Mouse (Mus musculus): ENCODE results near the gene Foxm1.
"Not testable (repeated sequence)": the region's sequence is repeated elsewhere in the genome, so short reads cannot be mapped to it uniquely, and the experiment has no call there.

Gene Foxm1

GRCm38 (mm10) chr6:128376371-128377085 lies 13.8 kb downstream of the Foxm1 start:
- DNase-seq (ENCODE audit: low read depth), result no peak

DNA sequence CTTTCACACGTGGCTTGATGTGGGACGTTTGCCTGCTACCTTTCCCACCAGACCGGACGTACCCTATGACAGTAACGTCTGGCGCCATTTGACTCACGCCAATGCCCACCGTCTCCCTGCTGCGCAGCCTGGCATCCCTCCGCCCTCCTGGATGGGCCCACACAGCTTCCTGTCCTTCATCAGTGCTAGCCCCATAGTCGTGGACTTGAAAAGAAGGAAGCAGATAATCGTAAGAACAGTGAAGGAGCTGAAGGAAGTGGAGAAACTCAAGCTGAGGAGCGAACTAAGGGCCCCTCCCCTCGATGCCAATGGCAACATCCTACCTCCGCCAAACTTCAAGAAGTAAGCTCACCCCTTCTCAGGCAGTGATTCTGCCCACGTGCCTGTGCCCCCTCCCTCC lies 16.9 kb downstream of the Foxm1 start:
- DNase-seq (ENCODE audit: low read depth), result no peak

DNA sequence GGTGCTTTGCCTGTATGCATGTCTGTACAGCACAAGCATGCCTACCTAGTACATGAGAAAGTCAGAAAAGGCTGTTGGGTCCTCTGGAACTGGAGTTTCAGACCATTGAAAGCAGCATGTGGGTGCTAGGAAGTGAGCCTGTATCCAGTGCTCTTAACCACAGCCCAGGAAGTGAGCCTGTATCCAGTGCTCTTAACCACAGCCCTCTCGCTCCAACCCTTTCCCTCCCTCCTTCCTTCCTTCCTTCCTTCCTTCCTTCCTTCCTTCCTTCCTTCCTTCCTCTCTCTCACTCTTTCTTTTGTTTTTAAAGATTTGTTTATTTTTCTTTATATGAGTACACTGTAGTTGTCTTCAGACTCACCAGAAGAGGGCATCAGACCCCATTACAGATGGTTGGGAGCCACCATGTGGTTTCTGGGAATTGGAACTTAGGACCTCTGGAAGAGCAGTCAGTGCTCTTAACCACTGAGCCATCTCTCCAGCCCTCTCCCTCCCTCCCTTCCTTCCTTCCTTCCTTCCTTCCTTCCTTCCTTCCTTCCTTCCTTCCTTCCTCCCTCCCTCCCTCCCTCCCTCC lies 17.9 kb downstream of the Foxm1 start:
- DNase-seq (ENCODE audit: low read depth), result not testable (repeated sequence)

GRCm38 (mm10) chr6:128381254-128381653 lies 18.5 kb downstream of the Foxm1 start:
- DNase-seq (ENCODE audit: low read depth), result no peak

DNA sequence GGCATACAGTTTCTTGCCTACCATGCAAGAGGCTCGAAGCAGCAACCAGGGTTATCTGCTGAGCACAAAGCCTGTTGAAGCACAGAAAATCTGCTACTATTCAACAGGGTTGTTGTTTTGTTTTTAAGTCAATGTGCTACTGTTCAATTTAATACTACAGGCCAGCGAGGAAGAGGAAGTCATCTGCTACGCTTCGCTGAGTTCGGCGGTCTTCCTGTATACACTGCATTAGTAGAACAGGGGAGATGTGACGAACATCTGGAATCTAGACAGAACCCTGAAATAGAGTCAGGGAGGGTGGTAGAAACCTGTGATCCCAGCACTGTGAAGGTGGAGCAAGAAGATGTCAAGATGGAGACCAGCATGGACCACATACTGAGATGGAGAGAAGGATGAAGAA lies 21.0 kb downstream of the Foxm1 start:
- DNase-seq (ENCODE audit: low read depth), result no peak

GRCm38 (mm10) chr6:128385026-128385425 lies 22.3 kb downstream of the Foxm1 start:
- DNase-seq (ENCODE audit: low read depth), result no peak

GRCm38 (mm10) chr6:128389185-128389584 lies 26.4 kb downstream of the Foxm1 start:
- DNase-seq (ENCODE audit: low read depth), result no peak

DNA sequence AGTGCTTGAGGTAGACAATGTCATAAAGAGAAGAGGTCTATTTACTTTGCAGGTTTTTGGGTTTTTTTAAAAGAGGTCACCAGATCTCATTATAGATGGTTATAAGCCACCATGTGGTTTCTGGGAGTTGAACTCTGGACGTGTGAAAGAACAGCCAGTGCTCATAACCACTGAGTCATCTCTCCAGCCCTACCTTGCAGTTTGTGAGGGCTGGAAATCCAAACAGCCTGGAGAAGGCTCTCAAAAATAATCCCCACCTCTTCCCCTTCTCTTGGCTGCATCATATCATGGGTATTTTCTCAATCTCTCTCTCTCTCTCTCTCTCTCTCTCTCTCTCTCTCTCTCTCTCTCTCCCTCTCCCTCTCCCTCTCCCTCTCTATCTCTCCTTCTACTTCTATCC lies 27.9 kb downstream of the Foxm1 start:
- no peak for DNase-seq (ENCODE audit: low read depth)

DNA sequence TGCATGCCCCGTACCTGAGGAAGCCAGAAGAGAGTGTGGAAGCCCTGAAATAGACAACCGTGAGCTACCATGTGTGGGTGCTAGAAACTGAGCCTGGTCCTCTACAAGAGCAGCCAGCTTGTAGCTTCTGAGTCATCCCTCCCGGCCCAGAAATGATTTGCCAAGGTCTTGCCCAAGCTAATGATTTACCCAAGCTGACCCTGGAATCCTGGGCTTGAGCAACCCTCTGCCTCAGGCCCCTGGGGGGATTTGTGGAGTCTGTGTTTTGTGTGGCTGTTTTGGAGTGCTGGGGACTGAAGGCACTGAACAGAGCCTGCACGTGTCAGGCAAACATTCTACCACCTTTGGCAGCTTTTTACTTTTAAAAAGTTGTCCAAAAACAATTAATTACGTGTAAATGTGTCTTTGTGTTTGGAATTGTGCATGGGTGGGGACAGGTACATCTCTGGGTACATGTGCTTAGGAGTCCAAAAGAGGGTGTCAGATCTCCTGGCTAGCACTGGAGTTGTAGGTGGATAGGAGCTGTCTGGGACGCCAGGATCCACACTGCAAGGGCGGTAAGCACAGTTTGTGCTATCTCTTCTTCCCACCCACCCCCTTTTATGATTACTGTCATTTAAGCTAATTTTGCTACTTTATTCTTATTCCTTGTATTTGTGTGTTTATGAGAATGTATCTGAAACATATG lies 35.0 kb downstream of the Foxm1 start:
- no peak for DNase-seq (ENCODE audit: low read depth)

- DNase-seq (ENCODE audit: low read depth), result no peak
Measured at GRCm38 (mm10) chr6:128398996-128399395, 36.2 kb downstream of the Foxm1 start, which contains the start of gene Nrip2. TSS of gene Nrip2 (plus strand) at chr6:128399296.

GRCm38 (mm10) chr6:128399421-128400185 lies 36.8 kb downstream of the Foxm1 start:
- DNase-seq (ENCODE audit: low read depth), result no peak

GRCm38 (mm10) chr6:128404708-128405107 lies 41.9 kb downstream of the Foxm1 start:
- no peak for DNase-seq (ENCODE audit: low read depth)

GRCm38 (mm10) chr6:128408544-128409125 lies 45.9 kb downstream of the Foxm1 start:
- no peak for DNase-seq (ENCODE audit: low read depth)

DNA sequence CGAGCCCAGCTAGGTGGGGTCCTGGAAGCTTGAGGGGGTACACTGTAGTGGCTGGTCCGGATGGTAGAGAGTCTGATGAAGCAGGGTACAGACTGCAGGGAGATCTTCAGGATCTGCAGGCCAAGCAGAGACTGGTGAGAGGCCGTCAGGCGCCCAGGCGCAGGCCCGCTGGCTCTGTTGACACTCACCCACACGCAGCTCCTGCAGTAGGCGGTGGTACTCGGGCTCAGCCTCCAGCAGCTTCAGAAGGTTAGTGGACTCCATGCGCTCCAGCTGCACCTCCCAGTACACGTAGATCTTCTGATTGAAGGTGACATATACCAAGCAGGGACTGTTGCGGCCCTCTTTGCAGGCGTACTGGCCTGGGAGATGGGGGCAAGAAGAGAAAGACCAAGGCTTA lies 47.5 kb downstream of the Foxm1 start:
- DNase-seq (ENCODE audit: low read depth), result no peak

DNA sequence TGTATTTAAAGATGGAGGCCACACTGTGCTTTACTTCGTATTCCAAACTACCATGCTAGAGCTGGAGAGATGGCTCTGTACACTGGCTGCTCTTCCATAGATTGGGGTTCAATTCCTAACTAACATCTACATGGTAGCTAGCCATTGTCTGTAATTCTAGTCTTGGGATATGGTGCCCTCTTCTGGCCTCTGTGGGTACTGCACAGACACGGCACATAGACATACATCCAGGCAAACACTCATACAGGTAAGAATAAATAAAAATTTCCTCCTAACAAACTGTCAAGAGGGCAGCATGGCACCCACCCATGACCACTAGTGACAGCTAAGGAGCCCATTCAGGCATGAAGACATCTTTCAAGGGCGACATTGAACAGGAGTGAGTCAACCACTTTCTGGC lies 48.3 kb downstream of the Foxm1 start:
- DNase-seq (ENCODE audit: low read depth), result peak; percentile 59

DNA sequence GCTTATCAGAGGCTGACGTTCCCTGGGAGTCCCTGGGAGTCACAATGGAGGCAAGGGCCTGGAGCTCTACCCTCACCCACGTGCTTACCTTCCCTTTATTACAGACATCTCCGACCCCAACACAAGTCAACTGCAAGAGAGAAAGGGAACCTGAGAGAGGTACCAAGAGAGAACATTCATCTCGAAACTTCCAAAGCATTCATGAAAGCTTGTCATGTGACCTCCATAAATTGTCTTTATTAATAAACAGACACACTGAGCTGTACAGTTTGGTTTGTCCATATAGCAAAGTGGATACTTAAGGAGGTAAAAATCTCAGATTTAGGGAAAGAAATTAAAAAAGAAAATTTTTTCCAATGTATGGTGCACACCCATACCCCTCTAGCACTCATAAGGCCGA lies 53.4 kb downstream of the Foxm1 start:
- DNase-seq (ENCODE audit: low read depth), result no peak

GRCm38 (mm10) chr6:128418076-128418475 lies 55.3 kb downstream of the Foxm1 start:
- no peak for DNase-seq (ENCODE audit: low read depth)

- no peak for DNase-seq (ENCODE audit: low read depth)
Measured at GRCm38 (mm10) chr6:128421036-128421435, 58.3 kb downstream of the Foxm1 start.

GRCm38 (mm10) chr6:128421480-128421879 lies 58.7 kb downstream of the Foxm1 start:
- DNase-seq (ENCODE audit: low read depth), result no peak

DNA sequence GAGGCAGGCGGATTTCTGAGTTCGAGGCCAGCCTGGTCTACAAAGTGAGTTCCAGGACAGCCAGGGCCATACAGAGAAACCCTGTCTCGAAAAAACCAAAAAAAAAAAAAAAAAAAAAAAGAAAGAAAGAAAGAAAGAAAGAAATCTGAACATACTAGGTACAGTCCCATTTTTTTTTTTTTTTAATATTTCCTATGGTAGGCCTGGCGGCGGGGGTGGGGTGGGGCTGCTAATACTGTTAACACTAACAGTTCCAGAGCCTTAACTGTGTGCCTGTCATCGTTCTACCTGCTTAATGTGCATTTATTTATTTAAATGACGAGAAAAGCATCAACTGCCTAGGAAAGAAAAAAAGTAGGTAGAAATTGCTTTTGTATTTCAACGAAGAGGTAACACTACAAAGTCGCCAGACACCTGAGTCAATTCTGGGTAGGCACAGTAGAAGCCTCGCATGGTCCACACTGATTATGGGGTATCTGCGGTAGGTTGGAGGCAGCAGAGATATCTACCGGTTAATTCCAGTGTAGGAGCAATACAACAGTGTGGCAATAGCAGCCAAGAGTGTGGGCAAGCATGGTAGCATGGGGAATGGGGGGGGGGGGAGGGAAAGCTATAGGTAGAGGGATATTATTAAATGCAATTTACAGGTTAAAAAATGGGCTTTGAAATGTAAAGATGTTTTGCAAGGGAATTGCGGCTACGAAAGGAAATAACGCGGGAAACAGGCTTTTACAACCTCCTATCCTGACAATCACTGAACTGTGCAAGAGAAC lies 60.9 kb downstream of the Foxm1 start:
- DNase-seq (ENCODE audit: low read depth), result peak; percentile 13

DNA sequence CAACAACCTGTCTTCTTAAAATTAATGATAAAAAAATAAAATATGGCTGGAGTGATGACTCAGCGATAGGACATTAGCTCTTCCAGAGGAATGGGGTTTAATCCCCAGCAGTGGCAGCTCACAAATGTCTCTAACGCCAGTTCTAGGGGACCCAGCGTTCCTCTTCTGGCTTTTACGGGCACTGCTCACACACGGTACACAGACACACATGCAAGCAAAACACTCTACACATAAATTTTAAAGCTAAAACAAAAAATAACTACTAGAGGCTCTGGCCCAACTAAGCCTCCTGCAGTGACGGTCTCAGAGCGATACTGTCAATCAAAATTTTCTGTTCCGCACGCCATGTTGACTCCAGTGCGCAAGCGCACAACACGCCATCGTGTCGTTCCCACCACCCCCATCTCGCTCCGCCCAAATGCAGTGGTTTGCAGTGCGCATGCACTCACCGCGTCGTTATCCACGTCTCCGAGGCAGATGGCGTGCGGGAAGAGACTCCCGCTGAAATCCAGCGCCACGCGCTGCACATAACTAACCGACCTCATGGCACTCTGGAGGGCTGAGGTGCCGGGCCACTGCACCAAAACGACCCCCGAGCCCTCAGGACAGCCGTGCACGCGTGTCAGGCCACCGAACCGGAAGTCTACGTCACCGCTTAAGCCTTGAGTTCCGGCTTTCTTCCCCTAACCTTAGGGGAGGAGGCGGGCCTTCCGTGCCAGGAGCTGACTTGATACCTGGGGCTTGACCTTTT lies 61.7 kb downstream of the Foxm1 start, which contains the start of gene Itfg2:
Gene Itfg2, minus strand, starts transcription at position 663 of the 751 bp plus-strand sequence.
- peak; percentile 92 for DNase-seq (ENCODE audit: low read depth)
